Mouse (Mus musculus): ENCODE data around the gene Cacnb4.

Cacnb4 gene

GRCm38 (mm10) chr2:52570171-52570570, 106.5 kb downstream of the Cacnb4 start:
- DNase-seq (ENCODE audit: low spot score in 2 of 2), result peak; percentile 26 to 50

GRCm38 (mm10) chr2:52568131-52568530, 108.5 kb downstream of the Cacnb4 start:
- no peak for DNase-seq (ENCODE audit: low spot score in 2 of 2)

GRCm38 (mm10) chr2:52567421-52567820, 109.2 kb downstream of the Cacnb4 start:
- no peak for DNase-seq (ENCODE audit: low spot score in 2 of 2)

GRCm38 (mm10) chr2:52563277-52563676, 113.4 kb downstream of the Cacnb4 start:
- no peak for DNase-seq (ENCODE audit: low spot score in 2 of 2)

GRCm38 (mm10) chr2:52562356-52562755, 114.3 kb downstream of the Cacnb4 start:
- no peak for DNase-seq (ENCODE audit: low spot score in 2 of 2)

GRCm38 (mm10) chr2:52561137-52561536, 115.5 kb downstream of the Cacnb4 start:
- DNase-seq (ENCODE audit: low spot score in 2 of 2), result no peak

- DNase-seq (ENCODE audit: low spot score in 2 of 2), result no peak
Measured at GRCm38 (mm10) chr2:52560266-52560665, 116.4 kb downstream of the Cacnb4 start.

- peak; percentile 27 to 31 for DNase-seq (ENCODE audit: low spot score in 2 of 2)
Measured at GRCm38 (mm10) chr2:52558411-52558810, 118.2 kb downstream of the Cacnb4 start.

GRCm38 (mm10) chr2:52557503-52558275, 118.9 kb downstream of the Cacnb4 start:
- DNase-seq (ENCODE audit: low spot score in 2 of 2), result peak in 1 of 2 experiments; percentile 10

GRCm38 (mm10) chr2:52556961-52557326, 119.7 kb downstream of the Cacnb4 start:
- DNase-seq (ENCODE audit: low spot score in 2 of 2), result no peak

GRCm38 (mm10) chr2:52556298-52556960, 120.2 kb downstream of the Cacnb4 start:
- no peak for DNase-seq (ENCODE audit: low spot score in 2 of 2)

GRCm38 (mm10) chr2:52548401-52548800, 128.2 kb downstream of the Cacnb4 start:
- DNase-seq (ENCODE audit: low spot score in 2 of 2), result no peak

GRCm38 (mm10) chr2:52547331-52547730, 129.3 kb downstream of the Cacnb4 start:
- no peak for DNase-seq (ENCODE audit: low spot score in 2 of 2)

GRCm38 (mm10) chr2:52544527-52544926, 132.1 kb downstream of the Cacnb4 start:
- DNase-seq (ENCODE audit: low spot score in 2 of 2), result no peak

GRCm38 (mm10) chr2:52541068-52541467, 135.6 kb downstream of the Cacnb4 start:
- no peak for DNase-seq (ENCODE audit: low spot score in 2 of 2)

GRCm38 (mm10) chr2:52539318-52539717, 137.3 kb downstream of the Cacnb4 start:
- DNase-seq (ENCODE audit: low spot score in 2 of 2), result peak in 1 of 2 experiments; percentile 4

GRCm38 (mm10) chr2:52537645-52538044, 139.0 kb downstream of the Cacnb4 start:
- no peak for DNase-seq (ENCODE audit: low spot score in 2 of 2)

- DNase-seq (ENCODE audit: low spot score in 2 of 2), result no peak
Measured at GRCm38 (mm10) chr2:52537155-52537554, 139.5 kb downstream of the Cacnb4 start.

- no peak for DNase-seq (ENCODE audit: low spot score in 2 of 2)
Measured at GRCm38 (mm10) chr2:52536511-52536910, 140.1 kb downstream of the Cacnb4 start.

- DNase-seq (ENCODE audit: low spot score in 2 of 2), result no peak
Measured at GRCm38 (mm10) chr2:52533696-52534095, 142.9 kb downstream of the Cacnb4 start.

- DNase-seq (ENCODE audit: low spot score in 2 of 2), result no peak
Measured at GRCm38 (mm10) chr2:52530521-52530920, 146.1 kb downstream of the Cacnb4 start.

GRCm38 (mm10) chr2:52529245-52529644, 147.4 kb downstream of the Cacnb4 start:
- no peak for DNase-seq (ENCODE audit: low spot score in 2 of 2)
